Mouse (Mus musculus): Measurements from ENCODE around the gene Cdk5r1. TPM values are rescaled to one million over a fixed set of nuclear protein-coding genes. Genes with fewer than 3 reads are reported as not detected.

Gene Cdk5r1
- polyA plus RNA-seq, 1 experiment from 2014 or later, result 20.9 TPM

Other genes with a start within 250 kb of the Cdk5r1 start
- 33.5 and 42.7 TPM in 2 replicates for gene Rhbdl3, start 176.1 kb upstream of the Cdk5r1 start, polyA plus RNA-seq (2014; fragmentation: Nextera tagmentation; extraction: Ambion mirVana)
- 23.1 and 26.2 TPM in 2 replicates for gene 5730455P16Rik, start 99.0 kb upstream of the Cdk5r1 start, polyA plus RNA-seq (2014; fragmentation: Nextera tagmentation; extraction: Ambion mirVana)
- gene Zfp207, start 93.7 kb upstream of the Cdk5r1 start, polyA plus RNA-seq (2014; fragmentation: Nextera tagmentation; extraction: Ambion mirVana), result 307 and 321 TPM in 2 replicates
- 307 and 313 TPM in 2 replicates for gene Psmd11, start 48.4 kb upstream of the Cdk5r1 start, polyA plus RNA-seq (2014; fragmentation: Nextera tagmentation; extraction: Ambion mirVana)